Mouse (Mus musculus) hindbrain, embryonic 14.5 days (tissue): Measurements from ENCODE around the gene BC067074. TPM values are rescaled to one million over a fixed set of nuclear protein-coding genes. Genes with fewer than 3 reads are reported as not detected.

Experiments used
- ATAC-seq: fragments of 200-750 bp; cut with Nextera tagmentation; 2 replicates; pipeline ENCODE4 v1.8.0; 2017; ENCODE audit warnings: moderate number of reproducible peaks, mild to moderate bottlenecking, moderate TSS enrichment, moderate library complexity; ENCODE audit not compliant: low FRiP score
- DNase-seq: peaks from one replicate; pipeline ENCODE4 v3.0.0-alpha.2; 2015; ENCODE audit warnings: low spot score
- H3K27ac ChIP-seq: fragments of 300-500 bp; sonication (generic); 2 replicates; pipeline ENCODE4 v1.5.1; 2014; ENCODE audit warnings: mild to moderate bottlenecking, moderate library complexity
- H3K27me3 ChIP-seq: fragments of 300-500 bp; sonication (generic); 2 replicates; pipeline ENCODE4 v1.6.1; 2014; ENCODE audit warnings: mild to moderate bottlenecking, low read length, mixed read lengths; ENCODE audit not compliant: control insufficient read depth, insufficient read depth
- H3K36me3 ChIP-seq: fragments of 300-500 bp; sonication (generic); replicated peaks from 2 replicates; pipeline ENCODE4 v1.6.1; 2014; ENCODE audit not compliant: control insufficient read depth, insufficient read depth
- H3K4me1 ChIP-seq: fragments of 300-500 bp; sonication (generic); replicated peaks from 2 replicates; pipeline ENCODE4 v1.6.1; 2014; ENCODE audit warnings: antibody characterized with exemption, low read length, mixed read lengths; ENCODE audit not compliant: control insufficient read depth, insufficient read depth
- H3K4me2 ChIP-seq: fragments of 300-500 bp; sonication (generic); replicated peaks from 2 replicates; pipeline ENCODE4 v1.6.1; 2014; ENCODE audit warnings: mild to moderate bottlenecking, moderate library complexity
- H3K4me3 ChIP-seq: fragments of 300-500 bp; sonication (generic); replicated peaks from 2 replicates; pipeline ENCODE4 v1.5.1; 2014; ENCODE audit warnings: mild to moderate bottlenecking, low read length
- H3K9ac ChIP-seq: fragments of 300-500 bp; sonication (generic); 2 replicates; pipeline ENCODE4 v1.6.1; 2014
- H3K9me3 ChIP-seq: fragments of 300-500 bp; sonication (generic); 2 replicates; pipeline ENCODE4 v1.6.1; 2016; ENCODE audit warnings: low read length; ENCODE audit not compliant: control insufficient read depth
- WGBS: fragments of 180-500 bp; shearing (Covaris S2); extraction: QIAGEN DNeasy Blood & Tissue Kit; methylation state at CpG from one replicate; pipeline ENCODE4 v1.1.7; 2014; 5-methylcytosine and 5-hydroxymethylcytosine counted together
- polyA plus RNA-seq: library from polyadenylated mRNA; unstranded; fragments of >200 nt; fragmentation: Nextera tagmentation; extraction: Ambion mirVana; gene quantifications from 2 replicates; pipeline ENCODE4 v1.2.1, GENCODE M21; 2014

BC067074 gene
- polyA plus RNA-seq, 1 experiment from 2014 or later, result 1.0 TPM

DNA sequence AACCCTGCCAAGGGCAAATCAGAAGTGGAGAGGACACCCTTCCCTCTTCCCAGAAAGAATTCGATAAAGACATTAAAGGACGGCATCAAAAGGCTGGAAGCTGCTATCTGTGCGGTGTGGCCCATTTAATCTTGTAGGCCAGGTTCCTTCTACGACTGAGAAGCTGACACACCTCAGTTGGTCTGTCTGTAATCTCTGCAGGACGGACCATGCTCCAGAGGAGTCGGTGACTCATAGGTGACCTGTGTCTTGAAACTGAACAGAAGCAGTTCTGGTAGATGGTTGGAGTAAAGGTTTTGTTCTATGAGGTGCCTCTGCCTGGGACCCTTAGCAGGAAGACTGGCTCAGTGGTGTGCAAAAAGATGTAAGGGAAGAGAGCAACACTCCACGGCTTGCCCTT lies 122.6 kb downstream of the BC067074 start:
- H3K9ac ChIP-seq, result no peak overlapping the region
- no peaks in the 10 kb centered on the region for H3K36me3 ChIP-seq
- H3K9me3 ChIP-seq, result no peaks in the 10 kb centered on the region
- 90% methylated on average over 7 of the region's 7 CpGs for WGBS
- ATAC-seq (no peak), DNase-seq (no peak)
- no peak overlapping the region for H3K4me3 ChIP-seq
- H3K27ac ChIP-seq, result no peak overlapping the region
- no peak overlapping the region for H3K4me2 ChIP-seq
- H3K4me1 ChIP-seq, result no peaks in the 10 kb centered on the region
- H3K27me3 ChIP-seq, result no peaks in the 10 kb centered on the region

DNA sequence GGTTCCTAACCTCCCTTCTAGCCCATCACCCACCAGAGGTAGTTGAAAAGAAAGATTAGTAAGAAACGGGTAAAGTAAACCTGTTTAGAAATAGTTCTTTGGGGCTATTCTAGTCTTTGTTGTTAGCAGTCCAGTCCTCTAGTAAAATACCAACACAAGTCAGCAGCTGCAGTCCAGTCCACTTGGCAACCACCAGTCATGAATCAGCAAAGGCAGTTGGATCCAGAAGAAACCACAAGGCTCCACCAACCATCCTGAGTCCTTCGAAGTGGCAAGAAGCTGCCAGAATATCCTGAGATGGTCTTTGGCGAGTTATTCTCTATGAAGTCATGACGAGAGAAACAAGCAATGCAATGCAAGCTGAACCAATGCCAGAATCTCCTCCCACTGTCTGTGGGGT lies 124.0 kb downstream of the BC067074 start:
- Histone ChIP-seq H3K9me3 (no peaks in the 10 kb centered on the region), H3K27ac (no peak overlapping the region), H3K27me3 (no peaks in the 10 kb centered on the region), H3K4me3 (no peak overlapping the region), H3K4me1 (no peaks in the 10 kb centered on the region), H3K36me3 (no peaks in the 10 kb centered on the region), H3K4me2 (no peak overlapping the region), H3K9ac (no peak overlapping the region)
- ATAC-seq, result no peak
- 96% methylated on average over 4 of the region's 4 CpGs for WGBS
- no peak for DNase-seq

DNA sequence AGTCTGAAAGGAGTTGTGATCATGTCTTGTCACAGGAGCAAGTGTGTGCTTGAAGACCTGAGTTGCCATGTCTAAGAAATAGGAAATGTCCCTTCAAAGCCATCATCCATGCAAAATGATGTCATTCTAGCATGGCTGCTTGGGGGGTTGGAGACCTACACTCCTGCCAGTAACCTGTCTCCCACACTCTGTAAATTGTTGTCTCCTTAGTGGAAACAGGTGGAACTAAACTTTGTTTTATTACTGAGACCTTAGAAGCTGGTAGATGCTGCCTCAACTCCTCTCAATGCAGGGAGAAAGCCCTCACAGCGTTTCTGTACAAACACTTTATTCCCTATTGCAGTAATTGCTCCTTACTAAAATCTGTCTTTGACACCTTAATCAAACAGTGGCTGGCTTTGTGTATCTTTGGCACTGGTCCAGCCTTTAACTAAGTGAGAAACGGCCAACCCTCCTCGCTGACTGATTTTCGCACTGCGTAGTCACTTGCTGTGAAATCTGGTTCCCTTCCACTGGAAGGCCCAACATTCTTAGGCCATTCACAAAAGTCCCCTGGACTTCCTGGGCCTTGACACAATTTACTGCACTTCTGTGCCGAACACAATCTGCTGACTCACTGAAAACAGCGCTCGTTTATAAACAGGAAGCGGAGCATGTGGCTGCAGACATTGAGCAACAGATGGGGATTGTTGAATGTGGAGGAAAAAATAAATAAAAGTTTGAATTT lies 125.0 kb downstream of the BC067074 start:
- Histone ChIP-seq H3K9me3 (no peaks in the 10 kb centered on the region), H3K9ac (no peak overlapping the region), H3K36me3 (no peaks in the 10 kb centered on the region), H3K4me3 (no peak overlapping the region), H3K27ac (no peak overlapping the region), H3K4me1 (no peaks in the 10 kb centered on the region), H3K27me3 (no peaks in the 10 kb centered on the region), H3K4me2 (no peak overlapping the region)
- ATAC-seq (no peak), DNase-seq (peak; percentile 37)
- WGBS, result 40% methylated on average over 9 of the region's 9 CpGs

DNA sequence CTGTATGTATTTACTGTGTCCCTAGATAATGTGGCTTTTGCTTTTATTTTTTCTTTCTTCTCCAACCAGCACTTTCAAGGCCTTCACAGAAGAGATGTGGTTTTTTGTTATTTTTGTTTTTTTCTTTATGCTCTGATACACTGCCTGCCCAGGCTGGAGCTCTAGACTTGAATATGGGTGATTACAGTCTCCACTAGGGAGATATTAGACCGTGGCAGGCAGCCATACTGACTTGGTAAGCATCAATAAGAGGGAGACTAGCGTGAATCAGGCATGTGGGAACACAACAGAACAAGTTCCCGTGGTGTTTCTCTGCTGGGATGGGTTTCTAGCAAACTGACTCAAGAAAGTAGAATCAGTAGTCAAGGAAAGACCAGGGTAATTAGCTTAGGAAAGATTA lies 125.7 kb downstream of the BC067074 start:
- Histone ChIP-seq H3K4me1 (no peaks in the 10 kb centered on the region), H3K36me3 (no peaks in the 10 kb centered on the region), H3K27ac (no peak overlapping the region), H3K4me2 (no peak overlapping the region), H3K9me3 (no peaks in the 10 kb centered on the region), H3K4me3 (no peak overlapping the region), H3K27me3 (no peaks in the 10 kb centered on the region), H3K9ac (no peak overlapping the region)
- no peak for ATAC-seq
- WGBS, result 72% methylated on average over 3 of the region's 3 CpGs
- DNase-seq, result no peak

DNA sequence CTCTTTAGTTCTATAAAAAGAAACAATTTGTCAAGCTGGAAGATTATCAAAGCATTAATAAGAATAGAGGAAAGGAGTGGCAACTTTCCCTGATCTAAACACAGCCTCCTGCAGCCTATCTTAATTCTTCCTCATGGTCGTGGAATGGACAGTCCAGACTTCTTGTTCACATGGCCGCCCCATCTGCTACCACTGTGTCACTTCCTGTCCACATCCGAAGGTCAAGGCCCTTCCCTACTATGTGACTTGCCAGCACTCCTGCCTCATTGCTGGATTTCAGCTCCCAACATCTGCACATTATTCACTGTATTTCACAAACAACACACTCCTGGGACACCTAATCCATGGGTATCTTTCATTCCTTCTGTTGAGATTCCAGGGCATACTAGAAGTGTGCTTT lies 128.5 kb downstream of the BC067074 start:
- no peaks in the 10 kb centered on the region for H3K4me1 ChIP-seq
- H3K27ac ChIP-seq, result no peak overlapping the region
- ATAC-seq, result no peak
- H3K27me3 ChIP-seq, result no peaks in the 10 kb centered on the region
- no peak overlapping the region for H3K9ac ChIP-seq
- H3K9me3 ChIP-seq, result no peaks in the 10 kb centered on the region
- H3K4me2 ChIP-seq, result no peak overlapping the region
- no peaks in the 10 kb centered on the region for H3K36me3 ChIP-seq
- WGBS, result 86% methylated on average over 3 of the region's 3 CpGs
- DNase-seq, result no peak
- H3K4me3 ChIP-seq, result no peak overlapping the region

DNA sequence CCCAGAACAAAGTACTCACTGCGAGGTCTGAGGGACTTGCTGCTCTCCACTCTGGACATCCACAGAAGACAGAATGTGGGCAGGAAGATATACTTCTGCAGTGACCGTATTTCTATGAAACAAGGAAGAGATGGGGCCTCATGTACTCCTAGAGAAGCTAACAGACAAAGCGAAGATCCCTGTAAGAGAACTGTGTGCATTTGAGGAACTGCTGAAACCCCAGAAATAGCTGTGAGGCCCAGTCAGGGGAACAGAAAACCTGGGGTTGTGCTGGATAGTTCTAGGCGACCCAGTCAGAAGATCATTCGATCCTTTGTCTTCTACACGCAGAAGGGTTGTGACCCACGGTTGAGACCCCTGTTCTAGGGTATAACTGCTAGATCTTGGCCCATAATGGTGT lies 130.9 kb downstream of the BC067074 start:
- H3K27ac ChIP-seq, result no peak overlapping the region
- ATAC-seq (no peak), DNase-seq (no peak)
- no peaks in the 10 kb centered on the region for H3K36me3 ChIP-seq
- H3K9ac ChIP-seq, result no peak overlapping the region
- no peak overlapping the region for H3K4me3 ChIP-seq
- no peaks in the 10 kb centered on the region for H3K9me3 ChIP-seq
- H3K4me2 ChIP-seq, result no peak overlapping the region
- no peaks in the 10 kb centered on the region for H3K4me1 ChIP-seq
- H3K27me3 ChIP-seq, result no peaks in the 10 kb centered on the region
- 93% methylated on average over 7 of the region's 7 CpGs for WGBS

DNA sequence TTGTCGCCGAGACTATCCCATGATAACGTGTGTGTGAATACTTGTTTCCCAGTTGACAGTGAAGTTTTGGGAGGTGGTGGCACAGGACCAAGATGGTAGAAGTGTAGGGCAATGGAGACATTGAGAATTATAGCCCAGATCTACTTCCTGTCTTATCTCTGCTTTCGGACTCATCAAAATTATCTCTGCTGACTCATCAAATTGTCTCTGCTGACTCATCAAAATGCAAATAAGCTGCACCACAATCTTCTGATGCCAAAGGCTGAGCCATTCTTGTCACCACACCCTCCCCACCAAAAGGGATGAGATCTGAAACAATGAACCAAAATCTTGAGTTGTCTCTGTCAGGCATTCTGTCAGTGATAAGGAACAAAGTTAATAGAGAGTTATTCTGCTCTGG lies 132.9 kb downstream of the BC067074 start:
- Histone ChIP-seq H3K4me3 (no peak overlapping the region), H3K27ac (no peak overlapping the region), H3K9ac (no peak overlapping the region), H3K4me1 (no peaks in the 10 kb centered on the region), H3K4me2 (no peak overlapping the region), H3K27me3 (no peaks in the 10 kb centered on the region), H3K36me3 (no peaks in the 10 kb centered on the region), H3K9me3 (no peaks in the 10 kb centered on the region)
- 94% methylated on average over 4 of the region's 4 CpGs for WGBS
- ATAC-seq, result no peak
- DNase-seq, result no peak

Other genes with a start within 250 kb of the BC067074 start
- gene Gpx8, start 246.7 kb upstream of the BC067074 start, polyA plus RNA-seq, result 58.6 and 67.1 TPM in 2 replicates
- gene Gzma, start 192.2 kb upstream of the BC067074 start, polyA plus RNA-seq, result not detected in 2 replicates
- 1.2 and 1.8 TPM in 2 replicates for gene Esm1, start 83.5 kb upstream of the BC067074 start, polyA plus RNA-seq
- gene Gzmk, start 67.3 kb upstream of the BC067074 start, polyA plus RNA-seq, result not detected in 2 replicates